Mouse (Mus musculus) heart, postnatal 10 days (tissue): ENCODE data around the gene Lztr1. TPM values are rescaled to one million over a fixed set of nuclear protein-coding genes. Genes with fewer than 3 reads are reported as not detected.
"Not testable (repeated sequence)": the region's sequence is repeated elsewhere in the genome, so short reads cannot be mapped to it uniquely, and the experiment has no call there.

Experiments used
- DNase-seq, 2 experiments: peaks; one replicate each; pipeline ENCODE4 v3.0.0; 2021
- intact Hi-C: fragments of 180-260 bp; cut with DNase I; formaldehyde crosslinking; loops from one replicate; pipeline ENCODE4 v1.15.1; 2025
- total RNA-seq, 2 experiments: library from RNA; stranded (reverse); gene quantifications; 2 replicates each; pipeline ENCODE4 v1.2.3; 2021

Gene Lztr1
- total RNA-seq, 2 experiments from 2014 or later = 38.0 to 41.8 TPM

GRCm38 (mm10) chr16:17499249-17499883 is 9.1 kb upstream of the Lztr1 start:
- DNase-seq = no peak
- intact Hi-C loops = no loop called here

- no peak for DNase-seq
- intact Hi-C loops = no loop called here
Measured at GRCm38 (mm10) chr16:17502681-17503080, 5.8 kb upstream of the Lztr1 start.

DNA sequence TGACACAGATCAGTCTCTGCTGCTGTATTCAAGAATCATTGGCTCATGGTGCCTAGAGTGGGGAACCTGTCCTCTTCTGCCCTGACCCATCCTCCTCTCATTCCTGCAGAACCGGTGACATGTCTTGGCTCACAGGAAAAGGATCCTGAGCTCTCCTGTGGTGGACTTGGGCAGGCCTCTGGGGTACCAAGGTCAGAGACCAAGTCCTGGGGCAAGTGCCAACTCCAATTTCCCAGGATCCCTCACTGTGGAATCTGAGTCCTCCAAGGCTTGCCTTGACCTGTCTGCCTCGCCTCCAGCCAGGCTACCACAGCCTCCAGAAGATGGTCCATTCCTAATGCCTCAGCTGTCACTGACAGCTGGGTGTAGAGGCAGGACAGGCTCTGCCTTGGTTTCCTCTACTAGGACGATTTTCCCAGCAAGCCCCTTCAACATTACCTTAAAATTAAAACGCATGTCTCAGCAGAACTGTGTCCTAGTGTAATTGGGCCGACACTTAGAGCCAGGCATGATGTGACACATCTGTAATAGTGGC is 1.4 kb upstream of the Lztr1 start:
- DNase-seq = no peak
- intact Hi-C loops = loop anchor here (5.0 kb wide), 1 partner anchor 105 kb away; no protein-coding TSS in a partner anchor

- intact Hi-C loops = loop anchor here (2.0 to 5.0 kb wide), 2 partner anchors 23 to 106 kb away; partner anchors contain the start of gene Thap7
- DNase-seq = not testable (repeated sequence)
Measured at GRCm38 (mm10) chr16:17508031-17508430, 457 bp upstream of the Lztr1 start.

GRCm38 (mm10) chr16:17509240-17509597 is 731 bp downstream of the Lztr1 start:
- intact Hi-C loops = loop anchor here (1.0 to 5.0 kb wide), 3 partner anchors 22 to 107 kb away; partner anchors contain the start of gene Thap7
- no peak for DNase-seq

DNA sequence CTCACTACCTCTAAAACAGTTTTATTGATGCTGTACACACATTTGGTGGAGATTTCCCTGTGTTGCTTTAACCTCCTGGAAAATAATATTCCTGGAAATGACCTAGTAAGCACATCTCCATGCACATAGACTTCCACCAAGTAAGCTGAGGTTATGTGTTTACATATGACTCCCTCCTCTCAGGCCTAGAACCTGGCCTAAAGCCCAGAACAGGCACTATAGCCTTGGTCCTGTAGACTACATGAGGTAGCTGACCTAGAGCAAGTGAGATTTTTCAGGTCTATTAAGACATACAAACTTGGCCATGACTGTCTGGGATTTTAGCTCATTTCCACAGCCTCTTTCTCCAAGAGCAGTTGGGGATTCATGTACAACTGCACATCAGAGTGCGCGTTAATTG is 1.7 kb downstream of the Lztr1 start:
- DNase-seq = no peak
- intact Hi-C loops = no loop called here

- DNase-seq = no peak
- intact Hi-C loops = no loop called here
Measured at GRCm38 (mm10) chr16:17510686-17511085, 2.2 kb downstream of the Lztr1 start.

DNA sequence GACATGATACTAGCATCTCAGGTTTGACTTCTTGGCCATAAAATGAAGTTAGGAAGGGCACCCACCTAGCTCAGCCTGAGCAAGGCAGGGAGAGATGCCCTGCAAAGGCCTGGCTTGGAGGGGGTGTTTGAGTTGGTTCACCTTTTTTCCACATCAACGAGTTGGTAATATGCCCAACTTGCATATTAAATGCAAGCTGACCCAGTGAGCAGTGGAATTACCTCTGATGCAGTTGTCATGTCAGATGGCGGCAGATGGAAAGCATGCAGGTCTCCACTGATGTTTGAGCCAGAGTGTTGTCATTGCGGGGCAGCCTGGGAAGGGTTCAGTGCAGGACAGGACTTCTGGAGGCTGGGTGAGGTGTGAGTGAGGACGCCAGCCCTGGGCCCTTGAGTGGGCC is 2.9 kb downstream of the Lztr1 start:
- no peak for DNase-seq
- intact Hi-C loops = no loop called here

DNA sequence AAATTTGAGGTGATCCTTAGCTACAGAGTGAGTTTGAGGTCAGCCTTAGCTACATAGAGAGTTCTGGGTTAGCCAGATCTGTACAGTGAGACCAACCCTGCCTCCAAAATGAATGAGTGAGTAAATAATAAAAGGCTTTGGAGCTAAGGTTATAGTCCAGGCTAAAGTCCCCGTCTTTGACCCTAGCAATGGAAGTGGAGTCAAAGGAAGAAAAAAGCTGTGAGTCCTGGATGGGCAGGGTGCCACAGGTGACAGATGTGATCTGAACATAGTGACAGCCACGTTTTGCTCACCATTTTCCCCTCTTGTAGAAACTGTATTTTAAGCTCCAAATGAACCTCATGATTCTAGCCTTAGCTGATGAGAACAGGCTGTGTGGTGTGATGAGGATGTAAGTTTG is 10.4 kb downstream of the Lztr1 start:
- no peak for DNase-seq
- intact Hi-C loops = no loop called here

DNA sequence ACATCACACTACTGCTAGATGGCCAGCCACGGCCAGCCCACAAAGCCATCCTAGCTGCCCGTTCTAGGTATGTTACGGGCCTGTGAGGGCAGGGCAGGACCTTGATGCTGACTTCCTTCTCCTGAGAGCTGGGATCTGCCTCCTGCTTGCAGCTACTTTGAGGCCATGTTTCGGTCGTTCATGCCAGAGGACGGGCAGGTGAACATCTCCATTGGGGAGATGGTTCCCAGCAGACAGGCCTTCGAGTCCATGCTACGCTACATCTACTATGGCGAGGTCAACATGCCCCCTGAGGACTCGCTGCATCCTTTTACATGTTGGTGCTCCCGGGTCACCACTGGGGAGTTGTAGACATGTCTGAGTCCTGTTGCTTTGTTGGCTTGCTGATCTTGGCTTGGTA is 15.7 kb downstream of the Lztr1 start:
- intact Hi-C loops = no loop called here
- DNase-seq = no peak

GRCm38 (mm10) chr16:17525524-17525923 is 17.0 kb downstream of the Lztr1 start:
- DNase-seq = no peak
- intact Hi-C loops = no loop called here

DNA sequence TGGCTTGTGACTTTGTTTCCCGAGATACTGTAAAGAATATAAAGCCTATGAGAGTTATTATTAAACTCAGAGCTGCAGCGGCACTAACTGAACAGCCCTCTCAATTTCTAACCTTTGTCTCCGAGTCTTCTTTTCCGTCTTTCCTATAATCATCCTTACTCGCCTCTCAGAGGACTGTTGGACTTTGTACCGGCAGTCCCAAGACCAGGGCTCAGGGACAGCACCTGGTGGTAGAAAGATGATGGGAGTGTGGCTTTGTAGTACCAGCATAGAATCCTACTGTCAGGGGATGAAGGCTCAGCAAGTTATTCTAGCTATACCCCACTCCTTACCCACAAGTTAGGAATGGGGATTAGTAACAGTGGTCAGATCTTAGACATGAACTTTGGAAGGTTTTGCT is 17.7 kb downstream of the Lztr1 start:
- intact Hi-C loops = no loop called here
- no peak for DNase-seq

GRCm38 (mm10) chr16:17527606-17528005 is 19.1 kb downstream of the Lztr1 start:
- no peak for DNase-seq
- intact Hi-C loops = no loop called here

DNA sequence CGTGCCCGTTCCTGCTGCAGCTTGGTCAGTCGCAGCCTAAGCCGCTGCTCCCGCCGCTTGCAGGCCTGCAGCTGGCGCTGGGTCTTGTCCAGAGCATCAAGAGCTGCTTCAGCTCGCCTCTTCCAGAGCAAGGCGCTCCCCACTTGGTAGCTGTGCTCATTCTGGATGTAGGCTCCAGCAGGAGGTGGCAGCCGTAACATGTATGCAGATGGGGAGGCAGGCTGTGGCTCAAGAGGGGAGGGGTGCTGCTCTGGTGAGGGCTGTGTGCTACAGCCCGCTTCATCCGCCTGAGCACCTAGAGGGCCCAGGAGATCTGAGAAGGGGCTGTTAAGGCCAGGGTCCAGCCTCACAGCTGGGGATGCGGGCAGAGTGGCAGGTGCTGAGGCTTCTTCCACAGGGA is 19.8 kb downstream of the Lztr1 start:
- no peak for DNase-seq
- intact Hi-C loops = no loop called here

DNA sequence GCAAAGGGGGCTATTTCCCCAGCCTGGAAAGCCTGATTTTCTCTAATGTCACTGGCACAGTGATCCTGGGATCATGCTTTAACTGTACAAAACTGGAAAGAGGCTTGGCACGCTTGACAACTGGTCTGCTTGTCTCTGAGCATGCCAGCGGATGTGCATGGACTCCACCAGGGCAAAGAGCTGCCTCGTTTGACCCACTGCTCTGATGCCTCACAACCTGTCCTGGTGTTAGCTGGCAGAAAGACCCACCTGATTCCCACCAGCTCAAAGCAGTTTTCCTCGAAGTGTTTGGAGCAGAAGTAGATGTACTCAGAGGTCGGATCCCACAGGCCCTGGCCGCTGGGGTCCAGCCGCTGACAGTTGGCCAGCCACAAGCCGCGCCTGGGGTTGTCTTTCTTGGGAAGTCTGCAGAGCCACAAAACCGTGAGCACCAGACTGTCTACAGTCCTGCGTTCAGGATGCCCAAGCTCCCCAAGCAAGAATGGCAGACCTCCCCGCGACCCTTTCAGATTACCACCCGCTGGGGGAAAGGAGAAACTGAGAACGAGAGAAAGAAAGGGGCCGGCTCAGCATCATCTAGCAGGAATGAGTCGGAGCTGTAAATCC is 21.6 kb downstream of the Lztr1 start:
- intact Hi-C loops = loop anchor here (2.0 to 5.0 kb wide), 3 partner anchors 21 to 125 kb away; partner anchors contain the start of genes Crkl, Lztr1 and Snap29

DNA sequence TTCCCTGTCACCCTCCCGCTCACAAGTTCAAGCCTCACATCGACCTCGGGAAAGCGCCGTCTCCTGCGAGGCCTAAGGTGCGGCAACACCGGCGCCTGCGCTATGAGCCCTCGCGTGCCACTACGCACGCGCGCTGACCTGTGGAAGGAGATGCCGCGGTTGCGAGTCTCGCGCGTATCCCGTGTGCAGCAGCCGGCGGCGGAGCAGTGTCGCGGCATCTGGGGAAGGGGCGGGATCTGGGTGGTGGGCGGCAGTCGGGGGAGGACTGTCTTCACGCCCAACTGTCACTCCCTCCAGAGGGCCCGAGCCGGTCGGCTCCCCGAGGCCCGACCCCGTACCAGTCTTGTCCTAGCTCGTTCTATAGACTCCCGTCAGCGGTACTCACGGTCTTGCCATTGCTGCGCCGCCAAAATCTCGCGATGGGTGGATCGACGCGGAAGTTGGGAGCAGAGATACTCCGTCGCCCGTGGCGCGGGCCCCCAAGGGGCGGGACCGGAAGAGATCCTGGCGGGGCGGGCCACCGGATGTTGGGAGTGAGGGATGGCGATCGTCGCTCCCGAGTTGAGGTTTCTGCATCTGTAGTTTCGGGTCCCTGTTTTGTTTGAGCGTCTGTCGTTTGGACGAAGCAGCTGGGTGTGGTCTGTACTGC is 22.3 kb downstream of the Lztr1 start, which contains the start of gene Thap7:
TSS of gene Thap7 (minus strand) at position 497 of the 649 bp plus-strand sequence.
- DNase-seq = peak; percentile 96 to 98
- intact Hi-C loops = loop anchor here (2.0 to 5.0 kb wide), 3 partner anchors 22 to 126 kb away; partner anchors contain the start of genes Crkl, Lztr1 and Snap29

More for the DNA sequence above, 21.6 kb downstream of the Lztr1 start:
- DNase-seq = no peak

- intact Hi-C loops = loop anchor here (5.0 kb wide), 1 partner anchor 80 kb away; the partner anchor contains the start of gene Crkl
- DNase-seq = peak in 1 of 2 experiments; percentile 35
Measured at GRCm38 (mm10) chr16:17532271-17532670, 23.8 kb downstream of the Lztr1 start.

- intact Hi-C loops = loop anchor here (5.0 kb wide), 1 partner anchor 81 kb away; the partner anchor contains the start of gene Crkl
- DNase-seq = no peak
Measured at GRCm38 (mm10) chr16:17532676-17533329, 24.3 kb downstream of the Lztr1 start.

DNA sequence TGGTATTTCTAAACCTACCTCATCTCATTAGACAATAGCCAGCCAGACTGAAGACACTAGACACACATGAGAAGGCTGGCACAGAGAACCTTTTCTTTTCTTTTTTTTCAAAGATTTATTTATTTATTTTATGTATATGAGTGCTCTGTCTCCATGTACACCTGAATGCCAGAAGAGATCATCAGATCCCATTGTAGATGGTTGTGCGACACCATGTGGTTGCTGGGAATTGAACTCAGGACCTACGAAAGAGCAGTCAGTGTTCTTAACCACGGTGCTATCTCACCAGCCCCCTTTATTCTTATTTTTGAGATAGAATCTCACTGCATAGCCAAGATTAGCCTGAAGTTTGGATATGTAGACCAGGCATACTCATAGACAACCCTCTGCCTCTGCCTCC is 28.1 kb downstream of the Lztr1 start:
- intact Hi-C loops = no loop called here
- no peak for DNase-seq

DNA sequence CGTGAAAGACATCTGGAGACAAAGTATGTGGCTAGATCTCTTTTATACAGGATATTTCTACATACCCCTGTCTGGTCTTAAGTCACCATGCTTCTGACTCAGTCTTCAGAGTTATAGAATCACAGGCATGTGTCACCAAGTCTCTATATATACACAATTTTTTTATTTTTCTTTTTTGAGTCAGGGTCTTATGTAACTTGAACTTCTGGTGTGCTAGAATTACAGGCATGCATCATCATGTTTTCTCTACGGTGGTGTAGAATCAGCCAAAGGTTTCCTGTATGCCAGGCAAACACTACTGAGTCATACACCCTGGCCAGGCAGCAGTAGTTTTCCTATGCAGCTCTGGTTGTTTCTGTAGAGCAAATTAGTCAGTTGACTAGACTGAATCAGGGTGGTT is 34.1 kb downstream of the Lztr1 start:
- intact Hi-C loops = no loop called here
- no peak for DNase-seq

DNA sequence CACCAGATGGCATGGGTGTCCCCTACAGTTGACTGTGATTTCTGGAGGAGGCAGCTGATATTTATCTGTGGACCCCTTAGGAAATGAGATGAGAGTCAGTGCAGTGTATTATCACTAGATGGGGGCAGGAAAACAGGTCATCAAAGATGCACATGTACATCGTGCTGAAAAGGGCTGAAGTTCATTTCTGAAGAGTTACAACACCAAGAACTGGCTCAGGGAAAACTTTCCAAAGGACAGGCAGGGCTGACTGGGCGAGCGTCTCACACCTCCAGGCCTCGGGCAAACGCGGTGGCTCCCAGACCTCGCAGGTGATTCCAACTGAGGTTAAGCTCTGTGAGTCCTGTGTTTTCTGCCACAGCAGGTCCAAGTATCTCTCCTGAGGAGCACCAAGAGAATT is 44.3 kb downstream of the Lztr1 start:
- no peak for DNase-seq
- intact Hi-C loops = no loop called here
